Comparison of ENCODE assay signal across 7 mouse cellular contexts in genomic region chrX:48683451-48683850, GRCm38 (mm10). TPM values are rescaled to one million over a fixed set of nuclear protein-coding genes. Genes with fewer than 3 reads are reported as not detected.
DNase-seq lines count a peak whose midpoint lies in the region; ATAC-seq and TF ChIP-seq lines count a peak whose summit lies in the region.

No protein-coding gene starts in this region.

- no peaks in the 10 kb centered on the region for H3K4me1 ChIP-seq in limb, embryonic 14.5 days (ENCODE audit: control insufficient read depth, insufficient read depth, low read length)

- no peaks in the 10 kb centered on the region for H3K36me3 ChIP-seq in limb, embryonic 14.5 days (ENCODE audit: control insufficient read depth, insufficient read depth, low read length)

- DNase-seq in left cerebral cortex, adult 18-20 months (ENCODE audit: low spot score in 2 of 2) = peak; percentile 48 to 59
- no peak for DNase-seq in left cerebral cortex, adult 8-10 months (ENCODE audit: low spot score in 2 of 2)
- peak; percentile 44 for DNase-seq in ES-CJ7 (ENCODE audit: low read depth, low spot score)
- peak; percentile 67 for DNase-seq in brain, adult 2 months (ENCODE audit: low read depth, low spot score)
- peak; percentile 28 for DNase-seq in limb, embryonic 14.5 days (ENCODE audit: low spot score)
- peak; percentile 39 for DNase-seq in right cerebral cortex, postnatal 14 days

- H3K9me3 ChIP-seq in limb, embryonic 14.5 days (ENCODE audit: control insufficient read depth, low read length) = no peaks in the 10 kb centered on the region

- no peaks in the 10 kb centered on the region for H3K27me3 ChIP-seq in limb, embryonic 14.5 days (ENCODE audit: control insufficient read depth, insufficient read depth, low read length)

- H3K9ac ChIP-seq in limb, embryonic 14.5 days (ENCODE audit: low read depth, low read length, severe bottlenecking) = no peak overlapping the region

- peak; percentile 84 for ATAC-seq in granulocyte monocyte progenitor cell, adult 5-6 weeks (replicated peaks; ENCODE audit: poor library complexity, severe bottlenecking)
- ATAC-seq in limb, embryonic 14.5 days (ENCODE audit: low FRiP score, low read depth) = no peak

- no peak overlapping the region for H3K4me2 ChIP-seq in limb, embryonic 14.5 days (replicated peaks; ENCODE audit: low read depth, low read length, severe bottlenecking)

- no peak overlapping the region for H3K27ac ChIP-seq in limb, embryonic 14.5 days (replicated peaks; ENCODE audit: low read depth, low read length)

- WGBS in limb, embryonic 14.5 days = 17% methylated on average over 3 of the region's 3 CpGs

- no peak for TF ChIP-seq POLR2A in limb, embryonic 14.5 days (IDR thresholded peaks at IDR 0.05; ENCODE audit: borderline replicate concordance, extremely low read depth, insufficient read depth, insufficient read length)

- no peak overlapping the region for H3K4me3 ChIP-seq in limb, embryonic 14.5 days (replicated peaks; ENCODE audit: low read length)

RNA-seq across cellular contexts. Expression of gene Gpr119, which starts 9.2 kb away (rescaled TPM):
- not detected for total RNA-seq in left cerebral cortex, adult 18-20 months (2021)
- not detected for total RNA-seq in left cerebral cortex, adult 8-10 months (2022)
- total RNA-seq in granulocyte monocyte progenitor cell, adult 5-6 weeks (2014; fragmentation: Nextera tagmentation) = not detected in 2 replicates
- total RNA-seq in granulocyte monocyte progenitor cell, adult 5-6 weeks (2017) = not detected in 2 replicates
- not detected in 2 replicates for polyA plus RNA-seq in limb, embryonic 14.5 days (2012; rRNA removed)
- not detected in 2 replicates for polyA plus RNA-seq in limb, embryonic 14.5 days (2014; fragmentation: Nextera tagmentation; extraction: Ambion mirVana)

RNA-seq across cellular contexts. Expression of gene Rbmx2, which starts 11.4 kb away (rescaled TPM):
- total RNA-seq in left cerebral cortex, adult 18-20 months (2021) = 1 to 10 TPM; 4.5 to 4.7 TPM
- 1 to 10 TPM; 4.5 to 5.7 (median 5.1) TPM for total RNA-seq in left cerebral cortex, adult 8-10 months (2022)
- total RNA-seq in granulocyte monocyte progenitor cell, adult 5-6 weeks (2014; fragmentation: Nextera tagmentation) = 15.6 and 17.7 TPM in 2 replicates
- 21.2 and 23.7 TPM in 2 replicates for total RNA-seq in granulocyte monocyte progenitor cell, adult 5-6 weeks (2017)
- 9.2 and 13.6 TPM in 2 replicates for polyA plus RNA-seq in limb, embryonic 14.5 days (2012; rRNA removed)
- polyA plus RNA-seq in limb, embryonic 14.5 days (2014; fragmentation: Nextera tagmentation; extraction: Ambion mirVana) = 22.0 and 25.7 TPM in 2 replicates

Comparison
In these comparisons a context has a peak if more than half of its experiments do, and no peak if none do; other contexts are left out.
1. DNase-seq: peak in left cerebral cortex, adult 18-20 months (2 of 2), ES-CJ7 (single experiment), brain, adult 2 months (single experiment), limb, embryonic 14.5 days (single experiment) and right cerebral cortex, postnatal 14 days (single experiment); none in left cerebral cortex, adult 8-10 months (0 of 2).